Mouse (Mus musculus) heart, adult 18-20 months (tissue): ENCODE measurements around the gene Arpc3. TPM values are rescaled to one million over a fixed set of nuclear protein-coding genes. Genes with fewer than 3 reads are reported as not detected.

Experiments
- DNase-seq, 2 experiments: peaks; one replicate each; pipeline ENCODE4 v3.0.0; 2021 to 2022; ENCODE audit warnings: mixed read lengths in 1 of 2
- long read RNA-seq, 2 experiments: library from polyadenylated mRNA; stranded (forward); transcript quantifications; one replicate each; pipeline ENCODE4 v2.0.0; 2021
- total RNA-seq, 2 experiments: library from RNA; stranded (reverse); gene quantifications; 2 replicates each; pipeline ENCODE4 v1.2.3; 2021

Gene Arpc3
- 10 to 100 TPM; 92.8 to 97.7 TPM for total RNA-seq
- long read RNA-seq, experiment 1, transcript Arpc3-202 (7 exons, 899 nt) = major isoform, 7 of 11 reads
- long read RNA-seq, experiment 1, partial matches to known transcripts = 4 of 11 reads
- long read RNA-seq, experiment 1, other reads (novel, unspliced or antisense) = 0 of 11 reads
- long read RNA-seq, experiment 2, transcript Arpc3-202 (7 exons, 899 nt) = major isoform, 6 of 11 reads
- long read RNA-seq, experiment 2, partial matches to known transcripts = 5 of 11 reads
- long read RNA-seq, experiment 2, other reads (novel, unspliced or antisense) = 0 of 11 reads

DNA sequence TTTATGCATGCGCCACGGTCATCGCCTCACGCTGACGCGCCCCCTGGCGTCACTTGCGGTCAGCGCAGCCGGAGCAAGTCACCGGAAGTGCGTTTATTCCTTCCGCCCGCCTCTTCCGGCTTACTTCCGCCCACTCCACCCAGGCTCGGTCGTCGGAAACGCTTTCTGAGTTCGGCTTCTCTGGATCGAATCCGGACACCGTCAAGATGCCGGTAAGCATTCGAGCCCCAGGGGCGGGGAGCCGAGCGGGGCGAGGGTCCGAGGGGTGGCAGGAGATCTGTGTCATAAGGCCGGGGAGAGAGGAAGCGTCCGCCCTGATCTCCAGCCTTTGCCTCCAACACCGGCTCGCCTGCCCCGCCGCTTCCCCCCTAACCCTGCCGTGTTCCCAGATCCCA lies at the start of gene Arpc3:
Gene Arpc3 (plus strand): TSS at position 93 of the 395 bp plus-strand sequence.
- peak; percentile 92 to 94 for DNase-seq

DNA sequence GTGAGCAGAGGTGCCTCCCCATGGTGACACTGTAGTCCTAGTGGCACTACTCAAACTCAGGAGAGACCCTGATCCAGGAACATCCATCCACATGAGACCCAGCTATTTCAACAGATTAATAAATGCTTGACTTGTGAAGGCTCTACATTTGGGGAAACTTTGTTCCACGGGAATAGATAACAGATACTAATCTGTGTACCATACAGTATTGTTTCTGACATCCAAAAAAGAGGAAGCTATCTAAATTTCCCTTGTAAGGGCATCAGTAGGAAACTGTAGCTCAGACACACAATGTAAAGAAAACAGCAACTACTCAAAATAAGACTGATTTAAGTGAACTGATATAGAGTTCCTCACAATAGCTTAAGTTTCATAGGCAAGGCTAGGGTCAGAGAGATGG lies 48.8 kb upstream of the Arpc3 start:
- DNase-seq = no peak

DNA sequence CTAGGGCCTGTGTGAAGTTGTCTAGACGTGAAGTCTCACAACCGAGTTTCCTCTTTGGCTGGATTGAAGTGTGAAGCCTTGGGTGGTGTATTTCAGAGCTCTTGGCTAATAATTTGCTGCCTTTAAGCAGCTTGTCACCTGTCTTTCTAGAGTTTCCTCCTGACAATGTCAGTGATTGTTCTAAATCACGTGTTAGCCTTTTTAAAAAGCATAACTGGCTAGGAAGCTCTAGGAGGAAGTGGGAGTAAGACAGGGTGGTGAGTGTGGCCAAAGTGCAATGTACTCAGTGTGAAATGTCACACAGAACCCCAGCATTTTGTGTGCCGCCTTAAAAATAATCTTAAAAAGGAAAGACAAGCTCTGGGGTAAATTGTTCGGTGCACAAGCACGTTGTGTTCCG lies 47.9 kb upstream of the Arpc3 start:
- no peak for DNase-seq

DNA sequence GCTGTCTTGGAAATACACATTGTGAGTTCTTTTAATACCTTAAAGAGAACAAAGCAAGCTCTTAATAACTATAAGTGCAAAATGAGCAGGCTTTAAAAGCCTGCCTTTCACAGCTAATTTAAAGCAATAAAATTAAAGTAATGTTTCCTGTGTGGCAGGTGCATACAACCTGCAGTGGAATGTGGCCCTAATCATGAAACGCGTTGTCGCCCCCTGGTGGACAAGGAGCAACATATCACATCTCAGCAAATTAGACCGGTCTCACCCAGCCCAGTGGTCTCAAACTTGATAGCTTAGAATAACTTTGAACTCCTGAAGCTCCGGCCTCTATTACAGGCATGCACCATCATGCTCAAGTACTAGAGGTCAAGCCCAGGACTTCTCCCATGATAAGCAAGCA lies 47.4 kb upstream of the Arpc3 start:
- DNase-seq = peak; percentile 67 to 90

DNA sequence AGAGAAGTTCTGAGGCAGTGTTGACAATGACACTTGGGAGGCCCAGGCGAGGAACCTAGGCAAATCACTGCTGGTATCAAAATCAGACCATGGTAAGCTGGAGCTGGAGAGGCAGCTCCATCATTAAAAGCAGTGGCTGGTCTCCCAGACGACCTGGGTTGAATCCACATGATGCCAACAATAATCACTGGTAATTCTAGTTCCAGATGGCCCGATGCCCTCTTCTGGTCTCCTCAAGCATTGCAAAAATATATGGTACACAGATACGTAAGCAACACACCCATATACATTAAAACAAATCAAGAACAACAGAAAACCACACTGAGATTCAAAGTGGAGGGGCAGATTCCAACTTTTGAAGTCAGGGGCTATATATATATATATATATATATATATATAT lies 45.9 kb upstream of the Arpc3 start:
- DNase-seq = no peak

DNA sequence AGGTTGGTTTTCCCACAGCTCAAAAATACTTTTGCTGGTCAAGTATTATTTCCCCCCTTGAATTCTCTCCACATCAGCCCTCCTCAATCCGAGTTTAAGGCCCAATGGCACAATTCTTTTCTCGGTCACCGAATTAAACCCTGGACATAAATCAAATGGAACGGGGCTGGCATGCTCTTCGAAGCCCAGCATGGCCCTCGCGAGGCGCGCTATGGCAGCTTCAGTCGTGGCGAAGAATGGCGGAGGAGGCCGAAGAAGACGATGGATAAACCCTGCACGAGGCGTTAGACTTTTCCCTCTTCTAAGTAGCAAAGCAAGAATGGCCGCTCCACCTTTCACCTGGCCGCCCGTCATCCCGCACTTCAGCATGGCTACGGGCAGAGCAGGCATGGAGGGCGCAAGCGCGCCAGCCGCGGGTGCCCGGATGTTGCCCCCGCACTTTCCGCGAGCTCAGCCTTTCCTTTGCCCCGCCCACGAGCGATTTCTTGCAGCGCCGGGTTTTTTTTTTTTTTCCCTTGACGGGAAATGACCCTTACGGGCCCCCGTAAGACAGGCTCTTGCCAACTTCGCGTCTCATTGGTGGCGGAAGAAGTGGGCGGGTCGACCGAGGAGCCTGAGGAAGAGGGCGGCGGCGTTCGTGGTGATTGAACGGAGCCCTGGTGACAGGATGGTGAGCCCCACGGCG lies 37.7 kb upstream of the Arpc3 start, which contains the start of the genes Rad9b and Vps29:
Gene Rad9b (minus strand): TSS at position 427 of the 685 bp plus-strand sequence.
Gene Vps29 (plus strand): TSS at position 563 of the 685 bp plus-strand sequence.
- DNase-seq = peak; percentile 98 to 100

DNA sequence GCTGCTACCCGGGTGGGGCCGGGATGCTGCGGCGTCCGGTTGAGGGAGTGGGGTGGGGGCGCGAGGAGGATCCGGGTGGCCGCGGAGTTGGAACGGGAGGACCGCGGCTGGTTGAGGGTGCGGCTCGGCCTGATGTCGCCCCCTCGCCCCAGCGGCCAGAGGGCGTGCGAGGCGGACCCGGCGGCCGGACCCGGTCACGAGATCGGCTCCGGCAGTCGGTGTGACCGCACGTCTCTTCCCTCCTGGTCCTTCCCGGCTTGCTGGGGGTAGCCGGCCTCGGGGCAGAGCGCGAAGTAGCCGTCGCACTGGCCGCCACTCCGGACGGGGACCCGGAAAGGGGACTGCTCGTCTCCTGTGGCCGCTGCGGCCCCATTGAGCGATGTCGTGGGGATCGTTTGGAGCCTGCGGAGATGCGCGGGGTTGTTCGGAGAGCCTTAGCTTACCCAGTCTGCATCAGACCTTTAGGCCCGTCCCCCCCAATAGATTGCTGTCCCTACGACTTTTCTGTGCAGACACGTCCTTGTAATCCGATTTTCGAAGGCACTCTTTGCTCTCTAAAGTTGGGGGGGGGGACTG lies 37.1 kb upstream of the Arpc3 start:
- no peak for DNase-seq

DNA sequence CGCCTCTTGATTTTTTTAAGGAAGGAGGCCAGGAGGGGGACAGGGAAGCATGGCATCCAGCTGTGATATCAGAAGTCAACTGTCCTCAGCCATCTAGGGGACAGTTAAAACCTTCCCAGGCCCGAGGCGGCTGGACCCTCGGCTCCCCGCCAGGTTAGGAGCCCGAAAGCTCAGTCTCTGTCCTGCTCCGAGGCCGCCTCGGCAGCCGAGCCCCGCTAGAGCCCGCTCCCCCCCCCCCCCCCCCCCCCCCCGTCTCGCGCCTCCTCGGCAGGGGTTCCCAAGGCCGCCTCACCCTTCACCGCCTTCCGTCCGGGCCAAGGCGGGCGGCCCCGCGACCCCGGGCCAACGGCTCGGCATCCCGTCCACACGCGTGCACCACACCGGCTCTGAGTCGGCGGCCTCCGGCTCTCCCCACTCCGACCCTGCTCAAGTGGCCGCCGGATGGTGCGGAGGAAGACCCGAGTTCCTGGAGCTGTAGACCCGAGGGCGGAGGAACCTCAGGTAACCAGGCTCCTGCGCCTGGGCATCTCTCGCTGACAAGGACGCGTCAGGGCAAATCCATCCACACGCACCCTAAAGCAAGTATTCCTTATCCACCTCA lies 20.0 kb upstream of the Arpc3 start, which contains the start of gene Gpn3:
Gene Gpn3 (plus strand): TSS at position 286 of the 601 bp plus-strand sequence.
- DNase-seq = peak in 1 of 2 experiments; percentile 30

DNA sequence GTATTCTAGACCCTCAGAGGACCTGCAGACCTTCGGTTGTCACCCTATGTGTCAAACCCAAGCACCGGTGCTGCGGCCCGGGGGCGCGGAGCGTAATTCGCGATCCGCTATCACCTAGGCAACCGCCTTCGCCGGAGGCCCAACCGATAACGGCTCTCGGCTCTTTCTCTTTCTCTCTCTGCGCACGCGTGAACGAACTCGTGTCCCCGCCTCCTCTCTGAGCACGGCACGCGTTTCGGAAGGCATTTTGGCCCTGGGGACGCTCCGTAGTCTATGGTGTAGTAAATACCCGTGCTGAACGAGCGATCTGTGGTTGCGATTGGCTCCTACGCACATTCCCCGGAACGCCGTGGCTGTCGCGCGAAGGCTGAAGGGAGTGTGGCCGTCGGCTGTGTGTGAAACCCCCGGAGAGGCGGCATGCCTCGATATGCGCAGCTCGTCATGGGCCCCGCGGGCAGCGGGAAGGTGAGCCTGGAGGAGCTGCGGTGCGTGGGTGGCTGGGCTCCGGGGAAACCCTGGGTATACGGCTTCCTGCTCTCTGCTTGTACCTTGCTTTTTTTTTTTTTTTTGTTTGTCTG lies 19.4 kb upstream of the Arpc3 start, which contains the start of gene Fam216a:
Gene Fam216a (minus strand): TSS at position 173 of the 578 bp plus-strand sequence.
- DNase-seq = peak; percentile 99 to 100

DNA sequence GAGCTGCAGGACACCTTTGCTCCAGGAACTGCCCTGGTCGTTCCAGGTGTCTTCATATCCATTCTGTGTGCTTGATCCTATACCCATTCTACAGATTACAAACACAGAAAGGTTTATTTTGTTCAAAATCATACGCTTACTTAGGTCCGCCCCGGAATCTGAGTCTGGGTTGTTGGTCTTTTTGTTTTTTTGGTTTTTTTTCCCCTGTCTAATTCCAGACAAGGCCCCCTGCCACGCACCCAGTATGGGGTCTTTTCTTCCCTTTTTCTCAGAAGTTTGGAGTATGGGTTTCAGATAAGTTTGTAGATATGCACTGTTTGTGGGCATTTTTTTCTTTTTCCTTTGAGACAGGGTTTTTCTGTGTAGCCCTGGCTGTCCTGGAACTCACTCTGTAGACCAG lies 18.8 kb upstream of the Arpc3 start:
- DNase-seq = no peak

DNA sequence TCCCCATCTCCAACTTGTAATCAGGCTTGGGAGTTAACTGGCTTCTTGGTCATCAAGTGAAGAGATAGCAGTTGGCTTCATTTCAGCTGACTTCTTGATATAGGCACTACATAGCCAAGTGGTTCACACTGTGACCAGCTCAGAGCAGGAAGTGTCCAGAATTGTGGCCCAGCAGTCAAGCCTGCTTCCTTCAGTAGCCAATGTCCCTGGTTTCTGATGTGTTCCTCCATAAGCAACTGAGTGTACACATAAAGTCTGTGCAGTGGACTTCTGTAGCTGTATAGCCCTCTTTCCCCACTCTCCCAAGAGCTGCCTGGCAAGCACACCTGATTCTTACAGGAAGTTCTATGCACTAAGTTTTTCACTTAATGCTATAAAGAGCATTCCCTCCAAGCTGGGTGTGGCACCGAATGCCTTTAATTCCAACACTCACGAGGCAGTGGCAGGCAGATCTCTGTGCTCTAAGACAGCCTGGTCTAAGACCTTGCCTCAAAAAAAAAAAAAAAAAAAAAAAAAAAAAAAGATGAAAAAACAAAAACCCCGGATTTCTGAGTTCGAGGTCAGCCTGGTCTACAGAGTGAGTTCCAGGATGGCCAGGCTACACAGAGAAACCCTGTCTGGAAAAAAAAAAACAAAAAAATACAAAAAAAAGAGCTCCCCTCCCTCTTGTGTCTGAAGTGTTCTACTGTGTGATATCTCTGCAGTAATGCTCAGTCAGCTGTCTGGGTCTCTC lies 14.4 kb upstream of the Arpc3 start:
- no peak for DNase-seq

DNA sequence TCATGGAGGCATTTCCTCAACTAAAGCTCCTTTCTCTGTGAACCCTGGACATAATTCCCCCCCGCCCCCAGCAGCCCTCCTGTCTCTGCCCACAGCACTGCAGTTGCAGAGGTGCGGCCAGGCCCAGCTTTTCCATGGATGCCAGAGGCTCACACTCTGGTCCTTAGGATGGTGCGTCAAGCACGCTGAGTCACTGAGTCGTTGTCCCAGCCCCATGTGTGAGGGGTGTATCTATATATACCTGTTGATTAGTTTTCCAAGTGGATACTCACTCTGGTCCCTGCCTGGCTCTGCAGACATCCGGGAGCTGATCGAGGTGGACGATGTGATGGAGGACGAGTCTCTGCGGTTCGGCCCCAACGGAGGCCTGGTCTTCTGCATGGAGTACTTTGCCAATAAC lies 13.5 kb upstream of the Arpc3 start:
- DNase-seq = no peak

DNA sequence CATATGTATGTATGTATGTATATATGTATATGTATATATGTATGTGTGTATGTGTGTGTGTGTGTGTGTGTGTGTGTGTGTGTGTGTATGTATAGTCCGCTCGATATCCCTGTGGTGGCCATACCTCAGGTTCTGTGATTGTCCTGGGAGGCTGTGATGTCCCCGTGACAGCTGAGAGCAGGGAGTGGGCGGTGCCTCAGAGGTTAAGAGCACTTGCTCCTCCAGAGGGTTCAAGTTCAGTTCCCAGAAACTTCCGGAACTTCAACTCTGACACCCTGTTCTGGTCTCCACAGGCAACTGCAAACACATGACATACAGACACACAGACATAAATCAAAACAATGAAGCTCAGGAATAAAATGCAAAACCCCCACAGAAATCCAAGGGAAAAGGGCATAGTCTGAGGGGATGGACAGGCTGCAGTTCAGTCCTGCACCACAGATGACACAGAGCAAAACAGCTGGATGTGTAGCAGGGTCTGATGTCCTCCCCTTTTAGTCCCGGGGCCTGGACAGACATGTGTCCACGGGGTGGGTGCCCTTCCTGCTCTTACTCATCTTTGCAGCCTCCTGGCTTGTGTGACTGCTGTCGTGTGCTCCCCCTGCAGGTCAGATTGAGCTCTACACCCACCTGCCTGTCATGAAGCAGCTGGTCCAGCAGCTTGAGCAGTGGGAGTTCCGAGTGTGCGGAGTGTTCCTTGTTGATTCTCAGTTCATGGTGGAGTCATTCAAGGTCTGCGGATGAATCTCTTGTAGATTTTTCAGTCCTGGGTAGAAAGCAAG lies 12.1 kb upstream of the Arpc3 start:
- peak; percentile 68 to 80 for DNase-seq

DNA sequence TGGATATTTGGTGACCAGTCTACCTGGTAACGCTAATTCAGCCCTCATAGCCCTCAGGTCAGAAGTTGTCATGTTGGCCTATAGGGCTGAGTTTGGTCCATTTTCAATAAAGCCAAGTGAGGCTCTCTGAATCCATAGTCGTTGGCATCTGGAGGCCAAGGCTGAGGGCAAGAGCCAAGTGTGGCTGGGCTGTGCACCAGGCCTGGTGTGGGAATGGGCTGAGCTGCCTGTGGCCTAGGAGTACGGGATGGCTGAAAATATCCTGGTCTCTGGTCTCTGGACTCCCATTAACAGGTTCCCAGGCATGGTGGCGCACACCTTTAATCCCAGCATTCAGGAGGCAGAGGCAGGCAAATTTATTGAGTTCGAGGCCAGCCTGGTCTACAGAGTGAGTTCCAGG lies 1.7 kb upstream of the Arpc3 start:
- DNase-seq = no peak

DNA sequence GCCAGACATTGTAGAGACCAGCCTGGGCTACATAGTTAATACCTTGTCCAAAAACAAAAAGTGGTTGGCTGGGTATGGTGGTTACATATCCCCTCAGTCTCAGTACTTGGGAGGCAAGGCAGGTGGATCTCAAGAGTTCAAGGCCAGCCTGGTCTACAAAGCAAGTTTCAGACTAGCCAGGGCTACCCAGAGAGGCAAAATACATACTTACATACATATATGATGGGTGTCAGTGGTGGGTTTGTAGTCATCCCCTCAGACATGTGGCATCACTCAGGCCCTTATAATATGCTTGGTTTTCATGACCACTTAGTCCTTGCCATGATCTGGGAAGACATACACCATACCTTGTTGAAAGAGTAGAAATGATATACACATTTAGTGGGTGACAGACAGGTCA lies 1.0 kb upstream of the Arpc3 start:
- DNase-seq = no peak

DNA sequence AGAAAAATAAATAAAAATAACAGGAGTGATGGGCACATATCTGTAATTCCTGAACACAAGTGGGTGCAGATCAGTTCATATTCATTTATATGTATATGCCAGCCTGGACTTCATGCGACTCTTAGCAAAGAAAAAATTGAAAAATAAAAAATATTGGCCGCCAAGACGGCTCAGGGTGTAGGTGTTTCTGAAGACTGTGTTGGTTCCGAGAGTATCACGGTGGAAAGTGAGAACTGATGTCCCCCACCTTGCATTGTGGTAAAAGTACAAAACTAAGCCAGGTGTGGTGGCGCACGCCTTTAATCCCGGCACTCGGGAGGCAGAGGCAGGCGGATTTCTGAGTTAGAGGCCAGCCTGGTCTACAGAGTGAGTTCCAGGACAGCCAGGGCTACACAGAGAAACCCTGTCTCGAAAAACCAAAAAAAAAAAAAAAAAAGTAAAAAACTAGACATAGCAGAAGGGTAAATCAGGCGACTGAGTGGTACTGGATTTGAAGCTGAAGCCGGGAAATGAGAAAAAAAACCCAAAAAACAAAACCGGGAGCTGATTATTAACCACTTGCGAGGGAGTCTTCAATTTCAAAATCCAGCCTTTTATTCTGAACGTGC lies 396 bp upstream of the Arpc3 start:
- no peak for DNase-seq

DNA sequence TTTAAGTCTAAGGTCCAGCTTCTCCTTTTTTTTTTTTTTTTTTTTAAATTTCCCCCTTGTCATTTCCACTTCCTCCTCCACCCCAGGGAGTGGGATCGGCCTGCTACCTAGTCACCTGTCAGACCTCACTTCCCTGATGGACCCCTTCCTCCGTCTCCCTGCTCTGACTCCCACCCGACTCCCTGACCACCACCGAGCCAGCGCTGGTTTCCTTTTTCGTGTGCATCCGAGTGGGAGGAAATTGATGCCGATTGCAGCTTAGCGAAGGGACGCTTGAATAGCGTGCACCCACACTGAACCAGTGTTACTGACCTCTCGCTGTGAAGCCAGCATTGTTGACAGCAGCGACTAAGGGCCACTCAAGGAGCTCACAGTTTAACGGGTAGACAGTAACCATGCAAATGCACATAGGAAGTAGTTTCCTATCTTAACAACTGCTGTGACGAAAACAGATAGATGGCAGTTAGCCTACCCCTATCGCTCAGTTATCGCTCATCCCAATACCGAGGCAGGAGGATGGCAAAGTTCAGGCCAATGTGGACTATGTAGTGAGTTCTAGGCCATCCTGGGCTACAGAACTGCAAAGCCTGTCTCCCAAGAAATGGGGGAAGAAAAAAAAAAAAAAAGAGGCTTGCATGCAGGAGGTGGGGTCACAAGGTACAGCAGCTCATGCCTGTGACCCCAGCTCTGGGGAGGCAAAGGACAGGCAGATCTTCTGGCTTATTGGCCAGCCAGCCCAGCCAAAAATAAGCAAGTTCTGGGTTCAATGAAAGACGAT lies 738 bp downstream of the Arpc3 start:
- peak; percentile 36 to 63 for DNase-seq

DNA sequence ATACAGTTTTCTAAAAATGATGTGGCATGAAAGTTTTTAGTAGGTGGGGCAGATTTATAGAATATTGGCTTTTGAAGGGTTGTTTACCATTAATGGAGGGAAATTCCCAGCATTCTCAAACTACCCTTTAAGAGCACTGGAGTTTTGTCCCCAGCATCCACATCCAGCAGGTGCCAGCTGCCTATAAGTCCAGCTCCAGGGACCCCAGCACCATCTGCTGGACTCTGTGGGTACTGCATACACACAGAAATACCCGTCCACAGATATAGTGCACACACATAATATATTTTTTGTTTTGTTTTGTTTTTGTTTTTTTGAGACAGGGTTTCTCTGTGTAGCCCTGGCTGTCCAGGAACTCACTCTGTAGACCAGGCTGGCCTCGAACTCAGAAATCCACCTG lies 2.2 kb downstream of the Arpc3 start:
- peak; percentile 60 to 77 for DNase-seq

DNA sequence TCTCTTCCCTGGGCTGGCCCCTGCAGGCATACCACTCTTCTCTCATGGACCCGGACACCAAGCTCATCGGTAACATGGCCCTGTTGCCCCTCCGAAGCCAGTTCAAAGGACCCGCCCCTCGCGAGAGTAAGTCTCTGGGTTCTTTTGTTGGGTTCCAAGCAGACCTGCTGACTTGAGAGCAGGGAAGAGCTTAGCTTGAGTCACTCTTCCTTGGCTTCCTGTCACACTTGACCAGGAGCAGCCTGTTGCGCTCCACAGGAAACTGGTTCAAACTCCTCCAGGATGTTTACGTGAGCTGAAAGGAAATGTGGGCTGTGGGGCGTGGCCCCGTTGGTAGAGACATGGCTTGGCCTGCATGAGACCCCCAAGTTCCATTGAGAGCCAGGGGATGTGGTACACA lies 5.1 kb downstream of the Arpc3 start:
- DNase-seq = peak; percentile 62 to 85

DNA sequence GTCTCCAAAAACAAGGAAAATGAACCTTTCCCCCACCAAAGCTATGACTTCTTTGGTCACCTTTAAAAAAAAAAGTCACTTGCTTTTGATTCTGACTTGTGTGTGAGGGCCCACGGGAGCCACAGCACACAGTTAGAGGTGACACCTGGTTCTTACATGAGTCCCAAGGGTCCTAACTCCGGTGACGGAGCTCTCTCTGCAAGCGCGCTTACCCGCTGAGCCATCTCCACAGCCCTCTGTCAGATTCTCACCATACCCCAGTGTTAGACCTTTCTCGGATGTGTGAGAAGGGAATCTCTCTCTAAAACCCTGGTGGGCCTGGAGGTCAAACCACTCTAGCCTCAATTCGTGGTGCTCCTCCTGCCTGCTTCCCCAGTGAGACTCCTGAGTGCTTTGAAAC lies 5.8 kb downstream of the Arpc3 start:
- no peak for DNase-seq
